Mouse (Mus musculus): Measurements from ENCODE around the gene Abi1. TPM values are rescaled to one million over a fixed set of nuclear protein-coding genes. Genes with fewer than 3 reads are reported as not detected.

Gene Abi1
- polyA plus RNA-seq, 1 experiment from 2014 or later: 40.7 TPM

GRCm38 (mm10) chr2:23026379-23026778, 13.7 kb downstream of the Abi1 start:
- Histone ChIP-seq H3K27me3 (ENCODE audit: control insufficient read depth, insufficient read depth, low read length) (no peaks in the 10 kb centered on the region), H3K9me3 (ENCODE audit: control insufficient read depth, low read length) (no peaks in the 10 kb centered on the region), H3K36me3 (ENCODE audit: control insufficient read depth, insufficient read depth, low read length) (no peaks in the 10 kb centered on the region), H3K4me2 (replicated peaks; ENCODE audit: low read depth) (no peak overlapping the region), H3K4me3 (ENCODE audit: low read depth, low read length) (no peak overlapping the region), H3K9ac (ENCODE audit: low read length) (no peak overlapping the region), H3K27ac (replicated peaks) (no peak overlapping the region), H3K4me1 (replicated peaks; ENCODE audit: control insufficient read depth, insufficient read depth) (no peaks in the 10 kb centered on the region)
- 91% methylated on average over 1 of the region's 1 CpGs for WGBS
- no peak for ATAC-seq (ENCODE audit: low FRiP score, low TSS enrichment)
- TF ChIP-seq EP300 (optimal IDR thresholded peaks at IDR 0.05): no peak
- TF ChIP-seq CTCF (IDR thresholded peaks at IDR 0.05; ENCODE audit: low read depth): no peak
- DNase-seq (ENCODE audit: low spot score): no peak

- no peak overlapping the region for H3K4me2 ChIP-seq (replicated peaks; ENCODE audit: low read depth)
- no peaks in the 10 kb centered on the region for H3K9me3 ChIP-seq (ENCODE audit: control insufficient read depth, low read length)
- no peak overlapping the region for H3K27ac ChIP-seq (replicated peaks)
- no peak for DNase-seq (ENCODE audit: low spot score)
- no peaks in the 10 kb centered on the region for H3K27me3 ChIP-seq (ENCODE audit: control insufficient read depth, insufficient read depth, low read length)
- H3K4me1 ChIP-seq (replicated peaks; ENCODE audit: control insufficient read depth, insufficient read depth): no peaks in the 10 kb centered on the region
- 85% methylated on average over 4 of the region's 4 CpGs for WGBS
- H3K4me3 ChIP-seq (ENCODE audit: low read depth, low read length): no peak overlapping the region
- no peak for ATAC-seq (ENCODE audit: low FRiP score, low TSS enrichment)
- TF ChIP-seq CTCF (IDR thresholded peaks at IDR 0.05; ENCODE audit: low read depth): no peak
- no peak for TF ChIP-seq EP300 (optimal IDR thresholded peaks at IDR 0.05)
- no peaks in the 10 kb centered on the region for H3K36me3 ChIP-seq (ENCODE audit: control insufficient read depth, insufficient read depth, low read length)
- H3K9ac ChIP-seq (ENCODE audit: low read length): no peak overlapping the region
Measured at GRCm38 (mm10) chr2:23023714-23024282, 16.2 kb downstream of the Abi1 start.

GRCm38 (mm10) chr2:23023023-23023422, 17.0 kb downstream of the Abi1 start:
- H3K4me1 ChIP-seq (replicated peaks; ENCODE audit: control insufficient read depth, insufficient read depth): no peaks in the 10 kb centered on the region
- H3K27ac ChIP-seq (replicated peaks): no peak overlapping the region
- no peak overlapping the region for H3K4me2 ChIP-seq (replicated peaks; ENCODE audit: low read depth)
- no peak for TF ChIP-seq CTCF (IDR thresholded peaks at IDR 0.05; ENCODE audit: low read depth)
- no peak for TF ChIP-seq EP300 (optimal IDR thresholded peaks at IDR 0.05)
- DNase-seq (ENCODE audit: low spot score) (no peak), ATAC-seq (ENCODE audit: low FRiP score, low TSS enrichment) (no peak)
- no peak overlapping the region for H3K4me3 ChIP-seq (ENCODE audit: low read depth, low read length)
- 86% methylated on average over 3 of the region's 3 CpGs for WGBS
- H3K27me3 ChIP-seq (ENCODE audit: control insufficient read depth, insufficient read depth, low read length): no peaks in the 10 kb centered on the region
- H3K9me3 ChIP-seq (ENCODE audit: control insufficient read depth, low read length): no peaks in the 10 kb centered on the region
- no peak overlapping the region for H3K9ac ChIP-seq (ENCODE audit: low read length)
- no peaks in the 10 kb centered on the region for H3K36me3 ChIP-seq (ENCODE audit: control insufficient read depth, insufficient read depth, low read length)

GRCm38 (mm10) chr2:23021721-23022120, 18.3 kb downstream of the Abi1 start:
- Histone ChIP-seq H3K27me3 (ENCODE audit: control insufficient read depth, insufficient read depth, low read length) (no peaks in the 10 kb centered on the region), H3K36me3 (ENCODE audit: control insufficient read depth, insufficient read depth, low read length) (no peaks in the 10 kb centered on the region), H3K9me3 (ENCODE audit: control insufficient read depth, low read length) (no peaks in the 10 kb centered on the region), H3K4me3 (ENCODE audit: low read depth, low read length) (no peak overlapping the region), H3K9ac (ENCODE audit: low read length) (no peak overlapping the region), H3K27ac (replicated peaks) (peak overlapping the region; percentile 50; the same call in 1 of the 2 replicates), H3K4me1 (replicated peaks; ENCODE audit: control insufficient read depth, insufficient read depth) (no peaks in the 10 kb centered on the region), H3K4me2 (replicated peaks; ENCODE audit: low read depth) (no peak overlapping the region)
- ATAC-seq (ENCODE audit: low FRiP score, low TSS enrichment): 0 out of 2 replicates have a peak, but pooled peaks have one; percentile 77
- WGBS: 45% methylated on average over 4 of the region's 4 CpGs
- peak; percentile 56 for DNase-seq (ENCODE audit: low spot score)
- TF ChIP-seq EP300 (optimal IDR thresholded peaks at IDR 0.05): no peak
- no peak for TF ChIP-seq CTCF (IDR thresholded peaks at IDR 0.05; ENCODE audit: low read depth)

- no peaks in the 10 kb centered on the region for H3K4me1 ChIP-seq (replicated peaks; ENCODE audit: control insufficient read depth, insufficient read depth)
- no peak overlapping the region for H3K9ac ChIP-seq (ENCODE audit: low read length)
- H3K27me3 ChIP-seq (ENCODE audit: control insufficient read depth, insufficient read depth, low read length): no peaks in the 10 kb centered on the region
- ATAC-seq (ENCODE audit: low FRiP score, low TSS enrichment) (no peak), DNase-seq (ENCODE audit: low spot score) (no peak)
- whole genome bisulfite sequencing: 81% methylated on average over 4 of the region's 4 CpGs
- H3K36me3 ChIP-seq (ENCODE audit: control insufficient read depth, insufficient read depth, low read length): no peaks in the 10 kb centered on the region
- no peak overlapping the region for H3K27ac ChIP-seq (replicated peaks)
- no peak for TF ChIP-seq EP300 (optimal IDR thresholded peaks at IDR 0.05)
- TF ChIP-seq CTCF (IDR thresholded peaks at IDR 0.05; ENCODE audit: low read depth): no peak
- no peak overlapping the region for H3K4me2 ChIP-seq (replicated peaks; ENCODE audit: low read depth)
- H3K9me3 ChIP-seq (ENCODE audit: control insufficient read depth, low read length): no peaks in the 10 kb centered on the region
- no peak overlapping the region for H3K4me3 ChIP-seq (ENCODE audit: low read depth, low read length)
Measured at GRCm38 (mm10) chr2:23021320-23021719, 18.7 kb downstream of the Abi1 start.

GRCm38 (mm10) chr2:23019170-23019569, 20.9 kb downstream of the Abi1 start:
- no peak for ATAC-seq (ENCODE audit: low FRiP score, low TSS enrichment)
- Histone ChIP-seq H3K4me2 (replicated peaks; ENCODE audit: low read depth) (no peak overlapping the region), H3K4me1 (replicated peaks; ENCODE audit: control insufficient read depth, insufficient read depth) (peaks cover 3% of the 10 kb centered on the region; the same call in 1 of the 2 replicates), H3K27me3 (ENCODE audit: control insufficient read depth, insufficient read depth, low read length) (no peaks in the 10 kb centered on the region), H3K9me3 (ENCODE audit: control insufficient read depth, low read length) (no peaks in the 10 kb centered on the region), H3K36me3 (ENCODE audit: control insufficient read depth, insufficient read depth, low read length) (no peaks in the 10 kb centered on the region), H3K27ac (replicated peaks) (no peak overlapping the region), H3K9ac (ENCODE audit: low read length) (no peak overlapping the region), H3K4me3 (ENCODE audit: low read depth, low read length) (no peak overlapping the region)
- no peak for TF ChIP-seq CTCF (IDR thresholded peaks at IDR 0.05; ENCODE audit: low read depth)
- TF ChIP-seq EP300 (optimal IDR thresholded peaks at IDR 0.05): no peak
- no peak for DNase-seq (ENCODE audit: low spot score)
- WGBS: 88% methylated on average over 2 of the region's 2 CpGs

Data from stomach, postnatal 0 days (tissue).